Comparison of ENCODE assay signal across 11 mouse cellular contexts in the genomic region with DNA sequence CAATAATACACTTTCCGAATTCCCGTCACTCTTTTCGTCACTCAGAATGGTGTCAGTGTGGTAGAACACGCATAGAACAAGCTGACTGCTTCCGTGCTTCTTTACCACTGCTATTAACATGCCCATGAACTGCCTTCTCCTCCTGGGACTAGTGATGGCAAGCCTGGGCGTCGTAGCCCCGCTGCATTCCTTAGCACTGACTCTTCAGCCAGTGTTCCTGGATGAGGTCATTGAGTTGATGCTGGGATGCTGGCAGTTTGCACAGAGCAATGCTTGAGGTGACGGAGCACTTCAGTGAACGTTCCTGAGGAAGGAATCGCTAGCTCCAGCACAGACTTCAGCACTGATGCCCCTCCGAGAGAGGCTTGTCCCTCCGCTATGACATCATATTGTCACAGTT.
DNase-seq lines count a peak whose midpoint lies in the region; ATAC-seq and TF ChIP-seq lines count a peak whose summit lies in the region.
"Had no signal": no experiment of that assay in that cellular context is flagged by ENCODE, and none has a peak within 500 bp of the region (broad histone marks: within the 10 kb centered on the region; RNA-seq: fewer than 3 reads in every experiment).

No protein-coding gene starts in this region.

- H3K36me3 ChIP-seq in lung, postnatal 0 days (ENCODE audit: insufficient read depth, low read length): no peaks in the 10 kb centered on the region
- H3K36me3 ChIP-seq: midbrain, embryonic 12.5 days had no signal

- H3K9ac ChIP-seq in lung, postnatal 0 days (replicated peaks; ENCODE audit: low read depth): no peak overlapping the region
- H3K9ac ChIP-seq: midbrain, embryonic 12.5 days had no signal

- H3K4me1 ChIP-seq in lung, postnatal 0 days (ENCODE audit: insufficient read depth, low read depth, low read length): no peaks in the 10 kb centered on the region
- H3K4me1 ChIP-seq: midbrain, embryonic 12.5 days had no signal

- TF ChIP-seq EP300 in lung, postnatal 0 days (IDR thresholded peaks at IDR 0.05): no peak

- no peak overlapping the region for H3K27ac ChIP-seq in lung, postnatal 0 days (ENCODE audit: low read length)
- H3K27ac ChIP-seq: hindbrain, postnatal 0 days; midbrain, embryonic 12.5 days had no signal

- H3K4me2 ChIP-seq in lung, postnatal 0 days (replicated peaks; ENCODE audit: low read depth, low read length): no peak overlapping the region
- H3K4me2 ChIP-seq: midbrain, embryonic 12.5 days had no signal

- DNase-seq in cerebellum, postnatal 25 days: no peak
- peak; percentile 8 for DNase-seq in ES-CJ7 (ENCODE audit: low read depth, low spot score)
- peak; percentile 11 for DNase-seq in forelimb bud, embryonic 11.5 days (ENCODE audit: low read depth, low spot score)
- peak; percentile 33 for DNase-seq in lung, postnatal 0 days (ENCODE audit: low spot score)
- DNase-seq in layer of hippocampus, postnatal 36 days: no peak
- DNase-seq in right cerebral cortex, postnatal 10 days (ENCODE audit: low spot score in 2 of 2): no peak
- no peak for DNase-seq in spleen, adult 18-20 months
- DNase-seq: thymus, postnatal 25 days had no signal

- no peaks in the 10 kb centered on the region for H3K27me3 ChIP-seq in lung, postnatal 0 days (replicated peaks; ENCODE audit: insufficient read depth, low read length)
- H3K27me3 ChIP-seq: midbrain, embryonic 12.5 days had no signal

- 46% methylated on average over 13 of the region's 13 CpGs for WGBS in lung, postnatal 0 days

- ATAC-seq in cerebellum, adult (ENCODE audit: insufficient number of reproducible peaks, low FRiP score, low TSS enrichment): peak; percentile 52; the same call in 1 of the 2 replicates
- ATAC-seq in lung, postnatal 0 days: peak; percentile 90
- ATAC-seq: hindbrain, postnatal 0 days had no signal

- no peak for TF ChIP-seq CTCF in lung, postnatal 0 days (IDR thresholded peaks at IDR 0.05)

- H3K4me3 ChIP-seq in lung, postnatal 0 days (ENCODE audit: low read depth, low read length): no peak overlapping the region
- H3K4me3 ChIP-seq: midbrain, embryonic 12.5 days had no signal

- no peaks in the 10 kb centered on the region for H3K9me3 ChIP-seq in lung, postnatal 0 days (ENCODE audit: low read length)
- H3K9me3 ChIP-seq: midbrain, embryonic 12.5 days had no signal

Comparison
In these comparisons a context has a peak if more than half of its experiments do, and no peak if none do; other contexts are left out.
1. DNase-seq: peak in ES-CJ7 (single experiment), forelimb bud, embryonic 11.5 days (single experiment) and lung, postnatal 0 days (single experiment); none in cerebellum, postnatal 25 days (0 of 2), layer of hippocampus, postnatal 36 days (0 of 2), right cerebral cortex, postnatal 10 days (0 of 2) and spleen, adult 18-20 months (0 of 2).